ENCODE assay signal across 10 mouse cellular contexts in genomic region chr8:114505351-114506347, GRCm38 (mm10).
DNase-seq lines count a peak whose midpoint lies in the region; ATAC-seq and TF ChIP-seq lines count a peak whose summit lies in the region.
"Had no signal": no experiment of that assay in that cellular context is flagged by ENCODE, and none has a peak within 500 bp of the region (broad histone marks: within the 10 kb centered on the region; RNA-seq: fewer than 3 reads in every experiment).

No protein-coding gene starts in this region.

- no peak for DNase-seq in heart, postnatal 25 days (ENCODE audit: low spot score)
- DNase-seq in midbrain, embryonic 10.5 days (ENCODE audit: low spot score): no peak
- no peak for DNase-seq in stomach, postnatal 0 days (ENCODE audit: low spot score)
- no peak for DNase-seq in left cerebral cortex, postnatal 36 days (ENCODE audit: low spot score in 2 of 2)
- DNase-seq in adrenal gland, postnatal 10 days: no peak
- DNase-seq: liver, embryonic 13.5 days; right cerebral cortex, adult 18-20 months had no signal

- H3K4me1 ChIP-seq in heart, embryonic 12.5 days (replicated peaks): peaks cover 21% of the 10 kb centered on the region
- peaks cover 27% of the 10 kb centered on the region for H3K4me1 ChIP-seq in midbrain, embryonic 12.5 days
- H3K4me1 ChIP-seq in midbrain, embryonic 10.5 days: peaks cover 40% of the 10 kb centered on the region
- peaks cover 3% of the 10 kb centered on the region; the same call in 1 of the 2 replicates for H3K4me1 ChIP-seq in intestine, postnatal 0 days (replicated peaks; ENCODE audit: control insufficient read depth, insufficient read depth, low read length)
- no peaks in the 10 kb centered on the region for H3K4me1 ChIP-seq in stomach, postnatal 0 days (replicated peaks; ENCODE audit: control insufficient read depth, insufficient read depth)

- ATAC-seq in heart, embryonic 12.5 days (ENCODE audit: insufficient number of reproducible peaks, low FRiP score): peak; percentile 39; the same call in 1 of the 2 replicates
- no peak for ATAC-seq in midbrain, embryonic 12.5 days (ENCODE audit: low FRiP score, low read depth)
- ATAC-seq in intestine, postnatal 0 days: peak; percentile 65
- ATAC-seq in stomach, postnatal 0 days (ENCODE audit: low FRiP score, low TSS enrichment): no peak

- H3K27ac ChIP-seq in heart, embryonic 12.5 days (ENCODE audit: poor library complexity, severe bottlenecking): no peak overlapping the region
- H3K27ac ChIP-seq in midbrain, embryonic 12.5 days (replicated peaks): peak overlapping the region; percentile 55; the same call in 1 of the 2 replicates
- H3K27ac ChIP-seq in midbrain, embryonic 10.5 days (replicated peaks): no peak overlapping the region
- H3K27ac ChIP-seq in intestine, postnatal 0 days (ENCODE audit: low read depth, low read length): no peak overlapping the region
- no peak overlapping the region for H3K27ac ChIP-seq in stomach, postnatal 0 days (replicated peaks)
- H3K27ac ChIP-seq: liver, embryonic 13.5 days had no signal

- no peaks in the 10 kb centered on the region for H3K36me3 ChIP-seq in heart, embryonic 12.5 days
- H3K36me3 ChIP-seq in midbrain, embryonic 12.5 days: no peaks in the 10 kb centered on the region
- H3K36me3 ChIP-seq in midbrain, embryonic 10.5 days: no peaks in the 10 kb centered on the region
- no peaks in the 10 kb centered on the region for H3K36me3 ChIP-seq in intestine, postnatal 0 days (ENCODE audit: control insufficient read depth, insufficient read depth)
- H3K36me3 ChIP-seq in stomach, postnatal 0 days (ENCODE audit: control insufficient read depth, insufficient read depth, low read length): no peaks in the 10 kb centered on the region
- H3K36me3 ChIP-seq: liver, embryonic 13.5 days had no signal

- H3K9me3 ChIP-seq in heart, embryonic 12.5 days (replicated peaks): no peaks in the 10 kb centered on the region
- H3K9me3 ChIP-seq in midbrain, embryonic 12.5 days: no peaks in the 10 kb centered on the region
- H3K9me3 ChIP-seq in midbrain, embryonic 10.5 days (replicated peaks): no peaks in the 10 kb centered on the region
- no peaks in the 10 kb centered on the region for H3K9me3 ChIP-seq in intestine, postnatal 0 days (ENCODE audit: control insufficient read depth)
- H3K9me3 ChIP-seq in stomach, postnatal 0 days (ENCODE audit: control insufficient read depth, low read length): no peaks in the 10 kb centered on the region
- H3K9me3 ChIP-seq: liver, embryonic 13.5 days had no signal

- H3K4me2 ChIP-seq in heart, embryonic 12.5 days: peak overlapping the region; percentile 54; the same call in 1 of the 2 replicates
- H3K4me2 ChIP-seq in midbrain, embryonic 12.5 days (replicated peaks): no peak overlapping the region
- peak overlapping the region; percentile 44 for H3K4me2 ChIP-seq in intestine, postnatal 0 days (replicated peaks; ENCODE audit: low read depth)
- 0 out of 2 replicates have a peak overlapping the region, but pooled peaks have one; percentile 1 for H3K4me2 ChIP-seq in stomach, postnatal 0 days (replicated peaks; ENCODE audit: low read depth)
- H3K4me2 ChIP-seq: liver, embryonic 13.5 days had no signal

- no peak overlapping the region for H3K9ac ChIP-seq in heart, embryonic 12.5 days
- no peak overlapping the region for H3K9ac ChIP-seq in midbrain, embryonic 12.5 days (replicated peaks)
- no peak overlapping the region for H3K9ac ChIP-seq in intestine, postnatal 0 days (ENCODE audit: low read depth, low read length)
- no peak overlapping the region for H3K9ac ChIP-seq in stomach, postnatal 0 days (ENCODE audit: low read length)
- H3K9ac ChIP-seq: liver, embryonic 13.5 days had no signal

- intact Hi-C loops in heart, postnatal 25 days (cut with DNase I): no loop called here
- intact Hi-C loops in left cerebral cortex, postnatal 36 days (cut with DNase I): no loop called here

- no peak for TF ChIP-seq CTCF in intestine, postnatal 0 days (IDR thresholded peaks at IDR 0.05; ENCODE audit: low read depth)
- TF ChIP-seq CTCF in stomach, postnatal 0 days (IDR thresholded peaks at IDR 0.05; ENCODE audit: low read depth): no peak

- H3K27me3 ChIP-seq in heart, embryonic 12.5 days (replicated peaks): 0 out of 2 replicates have a peak, but pooled peaks cover 3% of the 10 kb centered on the region
- no peaks in the 10 kb centered on the region for H3K27me3 ChIP-seq in midbrain, embryonic 12.5 days
- no peaks in the 10 kb centered on the region for H3K27me3 ChIP-seq in midbrain, embryonic 10.5 days (ENCODE audit: low read depth, poor library complexity, severe bottlenecking)
- no peaks in the 10 kb centered on the region for H3K27me3 ChIP-seq in intestine, postnatal 0 days (replicated peaks; ENCODE audit: control insufficient read depth, insufficient read depth, low read length)
- H3K27me3 ChIP-seq in stomach, postnatal 0 days (ENCODE audit: control insufficient read depth, insufficient read depth, low read length): no peaks in the 10 kb centered on the region
- H3K27me3 ChIP-seq: liver, embryonic 13.5 days had no signal

- WGBS in heart, embryonic 12.5 days: 72% methylated on average over 18 of the region's 18 CpGs
- 88% methylated on average over 18 of the region's 18 CpGs for WGBS in midbrain, embryonic 12.5 days
- 90% methylated on average over 18 of the region's 18 CpGs for WGBS in midbrain, embryonic 10.5 days
- WGBS in intestine, postnatal 0 days: 55% methylated on average over 18 of the region's 18 CpGs
- 58% methylated on average over 18 of the region's 18 CpGs for WGBS in stomach, postnatal 0 days

- no peak for TF ChIP-seq EP300 in stomach, postnatal 0 days (optimal IDR thresholded peaks at IDR 0.05)

- no peak overlapping the region for H3K4me3 ChIP-seq in heart, embryonic 12.5 days
- H3K4me3 ChIP-seq in midbrain, embryonic 12.5 days: no peak overlapping the region
- H3K4me3 ChIP-seq in midbrain, embryonic 10.5 days: no peak overlapping the region
- no peak overlapping the region for H3K4me3 ChIP-seq in intestine, postnatal 0 days (ENCODE audit: low read depth, low read length)
- H3K4me3 ChIP-seq in stomach, postnatal 0 days (ENCODE audit: low read depth, low read length): no peak overlapping the region
- H3K4me3 ChIP-seq: liver, embryonic 13.5 days had no signal

Comparison
In these comparisons a context has a peak if more than half of its experiments do, and no peak if none do; other contexts are left out.
1. ATAC-seq: peak in heart, embryonic 12.5 days (single experiment) and intestine, postnatal 0 days (single experiment); none in midbrain, embryonic 12.5 days (single experiment) and stomach, postnatal 0 days (single experiment).